Mouse (Mus musculus) heart, postnatal 25 days (tissue): Measurements from ENCODE around the gene Fibp. TPM values are rescaled to one million over a fixed set of nuclear protein-coding genes. Genes with fewer than 3 reads are reported as not detected.

Source experiments
- DNase-seq: peaks from one replicate; pipeline ENCODE4 v3.0.0; 2022; ENCODE audit warnings: low spot score
- intact Hi-C: fragments of 180-260 bp; cut with DNase I; formaldehyde crosslinking; loops from one replicate; pipeline ENCODE4 v1.15.1; 2025
- total RNA-seq, 2 experiments: library from RNA; stranded (reverse); gene quantifications; 2 replicates each; pipeline ENCODE4 v1.2.3; 2021

Fibp gene
- total RNA-seq = 10 to 100 TPM; 45.5 to 51.0 TPM

GRCm38 (mm10) chr19:5460465-5460911 is at the start of gene Fibp:
Gene Fibp (plus strand): TSS chr19:5460615.
- intact Hi-C loops = no loop called here
- peak; percentile 78 for DNase-seq

- no peak for DNase-seq
- intact Hi-C loops = no loop called here
These were observed 49.8 kb upstream of the Fibp start for GRCm38 (mm10) chr19:5410641-5411040.

- intact Hi-C loops = no loop called here
- DNase-seq = no peak
These were observed 48.5 kb upstream of the Fibp start for GRCm38 (mm10) chr19:5411961-5412360.

- intact Hi-C loops = no loop called here
- no peak for DNase-seq
These were observed 46.6 kb upstream of the Fibp start for GRCm38 (mm10) chr19:5413840-5414239.

- peak; percentile 53 for DNase-seq
- intact Hi-C loops = no loop called here
These were observed 45.9 kb upstream of the Fibp start for GRCm38 (mm10) chr19:5414534-5414957.

GRCm38 (mm10) chr19:5418750-5419466 is 41.5 kb upstream of the Fibp start:
- DNase-seq = no peak

GRCm38 (mm10) chr19:5419630-5420029 is 40.8 kb upstream of the Fibp start:
- DNase-seq = no peak
- intact Hi-C loops = no loop called here

More at GRCm38 (mm10) chr19:5418750-5419466, 41.5 kb upstream of the Fibp start:
- intact Hi-C loops = no loop called here

- no peak for DNase-seq
- intact Hi-C loops = no loop called here
These were observed 39.8 kb upstream of the Fibp start for GRCm38 (mm10) chr19:5420579-5420978.

GRCm38 (mm10) chr19:5421784-5422183 is 38.6 kb upstream of the Fibp start:
- intact Hi-C loops = no loop called here
- no peak for DNase-seq

GRCm38 (mm10) chr19:5422267-5422666 is 38.1 kb upstream of the Fibp start:
- intact Hi-C loops = no loop called here
- DNase-seq = no peak

- no peak for DNase-seq
- intact Hi-C loops = no loop called here
These were observed 37.4 kb upstream of the Fibp start for GRCm38 (mm10) chr19:5422895-5423443.

- DNase-seq = no peak
- intact Hi-C loops = no loop called here
These were observed 36.9 kb upstream of the Fibp start for GRCm38 (mm10) chr19:5423561-5423960.

GRCm38 (mm10) chr19:5424092-5424781 is 36.2 kb upstream of the Fibp start:
- DNase-seq = no peak
- intact Hi-C loops = loop anchor here (2.0 kb wide), 1 partner anchor 33 kb away; no protein-coding TSS in a partner anchor

- intact Hi-C loops = loop anchor here (2.0 kb wide), 1 partner anchor 34 kb away; no protein-coding TSS in a partner anchor
- DNase-seq = peak; percentile 81
These were observed 35.4 kb upstream of the Fibp start, which contains the start of the genes Drap1 and AI837181 for GRCm38 (mm10) chr19:5424782-5425741. Gene Drap1 (minus strand): TSS chr19:5424979. Gene AI837181 (plus strand): TSS chr19:5425144.

GRCm38 (mm10) chr19:5425906-5426565 is 34.4 kb upstream of the Fibp start:
- intact Hi-C loops = loop anchor here (2.0 kb wide), 1 partner anchor 35 kb away; no protein-coding TSS in a partner anchor
- DNase-seq = no peak

GRCm38 (mm10) chr19:5426640-5427290 is 33.6 kb upstream of the Fibp start:
- intact Hi-C loops = no loop called here
- no peak for DNase-seq

- intact Hi-C loops = loop anchor here (2.0 kb wide), 1 partner anchor 59 kb away; no protein-coding TSS in a partner anchor
- no peak for DNase-seq
These were observed 32.3 kb upstream of the Fibp start for GRCm38 (mm10) chr19:5428083-5428482.

GRCm38 (mm10) chr19:5429219-5429618 is 31.2 kb upstream of the Fibp start:
- no peak for DNase-seq
- intact Hi-C loops = loop anchor here (2.0 kb wide), 1 partner anchor 60 kb away; no protein-coding TSS in a partner anchor
